Mouse (Mus musculus): ENCODE data around the gene Anks1.

DNA sequence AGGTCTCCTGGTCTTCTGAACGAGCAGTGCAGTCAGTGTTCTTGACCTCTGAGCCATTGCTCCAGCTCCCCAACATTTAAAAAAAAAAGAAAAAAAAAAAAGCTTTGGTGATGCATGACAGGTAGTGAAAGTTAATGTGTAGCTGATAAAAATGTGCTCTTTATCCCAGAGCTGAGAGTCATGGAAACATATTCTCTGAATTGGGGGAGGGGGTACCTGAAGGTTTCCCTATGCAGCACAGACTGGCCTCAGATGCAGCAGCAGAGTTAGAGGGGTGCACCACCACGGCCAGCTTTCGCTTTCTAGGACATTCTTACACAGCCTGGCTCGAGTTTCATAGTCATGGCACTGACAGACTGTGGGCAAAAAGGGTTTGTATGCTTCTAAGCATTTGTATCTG, 105.3 kb downstream of the Anks1 start:
- no peak for TF ChIP-seq CTCF (IDR thresholded peaks at IDR 0.05; ENCODE audit: borderline replicate concordance, insufficient read depth, low read depth, low read length)
- TF ChIP-seq POLR2A (IDR thresholded peaks at IDR 0.05; ENCODE audit: borderline replicate concordance, insufficient read depth, low read length), result no peak
